Mouse (Mus musculus) midbrain, postnatal 0 days (tissue): Measurements from ENCODE around the gene Xpo5. TPM values are rescaled to one million over a fixed set of nuclear protein-coding genes. Genes with fewer than 3 reads are reported as not detected.
A peak's percentile ranks its signal among the peaks of the same experiment; 100 is the strongest.

ENCODE experiments used
- ATAC-seq: fragments of 200-750 bp; cut with Nextera tagmentation; 2 replicates; pipeline ENCODE4 v1.8.0; 2017; ENCODE audit warnings: moderate number of reproducible peaks, mild to moderate bottlenecking, moderate TSS enrichment, moderate library complexity; ENCODE audit not compliant: low FRiP score
- DNase-seq: peaks from one replicate; pipeline ENCODE4 v3.0.0-alpha.2; 2015; ENCODE audit warnings: low spot score
- H3K27ac ChIP-seq: fragments of 300-500 bp; sonication (generic); 2 replicates; pipeline ENCODE4 v1.5.1; 2014; ENCODE audit warnings: low read depth, mild to moderate bottlenecking, low read length, mixed read lengths
- H3K27me3 ChIP-seq: fragments of 300-500 bp; sonication (generic); 2 replicates; pipeline ENCODE4 v1.6.1; 2014; ENCODE audit warnings: low read length, control low read depth, mixed read lengths; ENCODE audit not compliant: insufficient read depth
- H3K36me3 ChIP-seq: fragments of 300-500 bp; sonication (generic); 2 replicates; pipeline ENCODE4 v1.6.1; 2014; ENCODE audit warnings: low read length, control low read depth, mixed read lengths; ENCODE audit not compliant: insufficient read depth
- H3K4me1 ChIP-seq: fragments of 300-500 bp; sonication (generic); 2 replicates; pipeline ENCODE4 v1.6.1; 2014; ENCODE audit warnings: mild to moderate bottlenecking, control low read depth, antibody characterized with exemption, low read length, mixed read lengths; ENCODE audit not compliant: insufficient read depth
- H3K4me2 ChIP-seq: fragments of 300-500 bp; sonication (generic); 2 replicates; pipeline ENCODE4 v1.6.1; 2014; ENCODE audit warnings: low read depth, mild to moderate bottlenecking, low read length, mixed read lengths; ENCODE audit not compliant: poor library complexity, severe bottlenecking
- H3K4me3 ChIP-seq: fragments of 300-500 bp; sonication (generic); 2 replicates; pipeline ENCODE4 v1.5.1; 2014; ENCODE audit warnings: low read depth, mild to moderate bottlenecking, low read length, moderate library complexity
- H3K9ac ChIP-seq: fragments of 300-500 bp; sonication (generic); replicated peaks from 2 replicates; pipeline ENCODE4 v1.6.1; 2014; ENCODE audit warnings: mild to moderate bottlenecking, low read length, moderate library complexity, mixed read lengths; ENCODE audit not compliant: poor library complexity, severe bottlenecking
- H3K9me3 ChIP-seq: fragments of 300-500 bp; sonication (generic); 2 replicates; pipeline ENCODE4 v1.6.1; 2016; ENCODE audit warnings: low read length, control low read depth
- CTCF ChIP-seq: IDR thresholded peaks from 2 replicates; pipeline ENCODE4 v1.5.1; 2016; ENCODE audit warnings: antibody characterized with exemption, mild to moderate bottlenecking
- WGBS: fragments of 180-500 bp; shearing (Covaris S2); extraction: QIAGEN DNeasy Blood & Tissue Kit; methylation state at CpG from one replicate; pipeline ENCODE4 v1.1.7; 2014; 5-methylcytosine and 5-hydroxymethylcytosine counted together
- polyA plus RNA-seq: library from polyadenylated mRNA; unstranded; fragments of >200 nt; fragmentation: Nextera tagmentation; extraction: Ambion mirVana; gene quantifications from 2 replicates; pipeline ENCODE4 v1.2.1, GENCODE M21; 2015
- total RNA-seq: library from RNA; depleted of rRNA; stranded (reverse); fragments of >200 nt; gene quantifications from 2 replicates; pipeline ENCODE4 v1.2.3, GENCODE M21; 2014

Gene Xpo5
- total and polyA plus RNA-seq, 2 experiments from 2014 or later: 23.6 to 56.7 TPM

- Histone ChIP-seq H3K4me2 (peak overlapping the region; percentile 84), H3K9ac (no peak overlapping the region), H3K9me3 (no peaks in the 10 kb centered on the region), H3K36me3 (peaks cover 38% of the 10 kb centered on the region), H3K4me3 (peak overlapping the region; percentile 87; the same call in 1 of the 2 replicates), H3K27ac (no peak overlapping the region), H3K4me1 (peaks cover 11% of the 10 kb centered on the region; the same call in 1 of the 2 replicates), H3K27me3 (no peaks in the 10 kb centered on the region)
- WGBS: 60% methylated on average over 14 of the region's 14 CpGs
- TF ChIP-seq CTCF: peak; percentile 66
- ATAC-seq (no peak), DNase-seq (peak; percentile 69)
These were observed 50.2 kb downstream of the Xpo5 start for GRCm38 (mm10) chr17:46252571-46253451.

DNA sequence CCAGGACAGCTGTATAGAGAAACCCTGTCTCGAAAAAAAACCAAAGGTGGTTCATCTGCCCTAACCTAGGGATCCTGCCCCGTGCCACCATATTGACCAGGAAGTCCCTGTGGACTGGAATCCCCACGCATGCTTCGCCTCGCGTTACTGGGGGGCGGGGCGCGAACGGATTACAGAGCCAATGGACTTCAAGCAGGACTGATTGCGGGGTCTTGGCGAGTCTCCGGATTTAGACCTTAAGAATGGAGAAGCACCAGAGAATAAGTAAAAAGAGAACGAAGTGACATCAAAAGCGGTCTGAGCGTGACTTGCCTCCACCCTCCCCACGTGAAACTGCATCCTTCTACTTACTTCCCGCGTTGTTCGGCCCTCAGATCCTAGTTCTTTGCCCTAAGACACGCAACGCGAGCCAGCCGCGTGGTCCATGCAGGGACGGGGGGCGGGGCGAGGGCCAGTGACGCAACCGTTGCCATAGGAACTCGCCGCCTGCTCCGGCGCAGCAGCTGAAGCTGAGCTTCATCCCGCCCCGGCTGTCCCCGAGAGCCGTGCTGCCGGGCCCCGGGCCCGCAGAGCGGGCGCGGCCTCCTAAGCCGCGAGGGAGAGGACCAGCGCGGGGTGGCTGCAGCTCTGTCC, 51.0 kb downstream of the Xpo5 start, which contains the start of gene Lrrc73:
TSS of gene Lrrc73 (plus strand) at position 80 of the 633 bp plus-strand sequence.
- peak; percentile 93 for DNase-seq
- Histone ChIP-seq H3K9me3 (no peaks in the 10 kb centered on the region), H3K4me1 (peaks cover 11% of the 10 kb centered on the region; the same call in 1 of the 2 replicates), H3K27me3 (no peaks in the 10 kb centered on the region), H3K4me3 (peak within 1 kb of the TSS; percentile 87), H3K36me3 (peaks cover 45% of the 10 kb centered on the region), H3K9ac (peak within 1 kb of the TSS; percentile 86), H3K27ac (peak within 1 kb of the TSS; percentile 78), H3K4me2 (peak within 1 kb of the TSS; percentile 84)
- TF ChIP-seq CTCF: no peak
- peak; percentile 85 for ATAC-seq
- 2% methylated on average over 42 of the region's 48 CpGs for WGBS

- no peaks in the 10 kb centered on the region for H3K9me3 ChIP-seq
- TF ChIP-seq CTCF: no peak
- peaks cover 50% of the 10 kb centered on the region for H3K36me3 ChIP-seq
- peak overlapping the region; percentile 78 for H3K27ac ChIP-seq
- WGBS: under 1% methylated on average over 46 of the region's 54 CpGs
- ATAC-seq: peak; percentile 29
- peak overlapping the region; percentile 84 for H3K4me2 ChIP-seq
- H3K4me1 ChIP-seq: peaks cover 11% of the 10 kb centered on the region; the same call in 1 of the 2 replicates
- no peaks in the 10 kb centered on the region for H3K27me3 ChIP-seq
- H3K4me3 ChIP-seq: peak overlapping the region; percentile 87
- DNase-seq: no peak
- H3K9ac ChIP-seq: peak overlapping the region; percentile 86
These were observed 51.5 kb downstream of the Xpo5 start for GRCm38 (mm10) chr17:46254106-46254505.

DNA sequence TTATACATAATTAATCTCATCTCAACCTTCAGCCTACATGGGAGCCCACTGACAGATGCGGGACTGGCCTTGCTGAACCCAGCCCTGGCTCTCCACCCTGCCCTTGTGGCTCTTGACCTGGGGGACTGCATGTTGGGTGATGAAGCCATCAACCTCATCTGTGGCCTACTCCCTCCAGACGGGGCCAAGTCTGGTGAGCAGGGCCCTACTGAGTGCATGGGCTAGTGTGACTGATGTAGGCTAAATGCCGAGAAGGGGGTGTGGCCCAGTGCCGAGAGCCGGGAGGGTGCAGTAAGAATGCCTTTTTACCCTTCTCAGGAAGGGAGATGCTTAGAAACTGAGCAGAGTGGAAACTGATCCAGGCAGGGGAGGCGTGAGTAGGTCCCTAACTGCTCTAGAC, 52.6 kb downstream of the Xpo5 start:
- peak overlapping the region; percentile 84 for H3K4me2 ChIP-seq
- peaks cover 11% of the 10 kb centered on the region; the same call in 1 of the 2 replicates for H3K4me1 ChIP-seq
- ATAC-seq: no peak
- peak overlapping the region; percentile 86 for H3K9ac ChIP-seq
- no peaks in the 10 kb centered on the region for H3K27me3 ChIP-seq
- DNase-seq: no peak
- H3K4me3 ChIP-seq: peak overlapping the region; percentile 87
- 26% methylated on average over 6 of the region's 6 CpGs for WGBS
- TF ChIP-seq CTCF: no peak
- H3K36me3 ChIP-seq: peaks cover 42% of the 10 kb centered on the region
- no peaks in the 10 kb centered on the region for H3K9me3 ChIP-seq
- no peak overlapping the region for H3K27ac ChIP-seq

DNA sequence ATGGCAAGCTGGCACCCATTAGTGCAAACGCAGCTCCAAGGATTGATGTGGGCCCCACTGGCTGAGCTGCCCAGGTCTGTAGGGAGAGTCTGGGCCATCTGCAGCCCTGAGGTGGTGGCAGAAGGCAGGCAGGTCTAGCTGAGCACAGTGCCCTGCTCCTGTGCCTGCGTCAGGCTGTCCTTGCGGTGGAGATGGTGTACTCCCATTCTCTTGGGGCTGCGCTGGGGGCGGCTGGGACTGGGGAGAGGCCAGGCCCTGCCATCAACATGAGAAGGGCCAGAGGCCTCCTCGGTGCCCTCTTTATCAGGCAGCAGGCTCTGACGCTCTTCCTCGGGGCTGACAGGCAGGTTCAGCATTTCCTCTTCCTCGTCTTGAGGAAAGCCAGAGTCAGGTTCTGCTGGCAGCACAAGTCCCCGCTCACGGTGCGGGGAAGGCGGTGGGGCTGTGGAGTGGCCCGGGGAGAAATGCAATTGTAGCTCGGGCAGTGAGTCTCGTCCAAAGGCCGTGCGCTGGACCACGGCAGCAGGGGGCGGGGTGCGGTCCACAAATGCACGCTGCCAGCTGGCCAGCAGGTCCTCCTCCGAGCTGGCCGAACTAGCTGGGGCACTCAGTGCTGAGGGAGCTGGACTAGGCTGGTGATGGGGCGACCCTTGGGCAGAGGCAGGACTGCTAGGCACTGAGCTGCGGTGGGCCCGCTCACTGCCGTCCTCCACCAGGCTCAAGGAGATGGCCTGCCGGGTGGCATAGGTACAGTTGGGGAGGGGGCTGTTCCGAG, 55.9 kb downstream of the Xpo5 start:
- Histone ChIP-seq H3K4me2 (no peak overlapping the region), H3K4me3 (no peak overlapping the region), H3K36me3 (peaks cover 37% of the 10 kb centered on the region), H3K9me3 (no peaks in the 10 kb centered on the region), H3K27me3 (no peaks in the 10 kb centered on the region), H3K9ac (no peak overlapping the region), H3K4me1 (peaks cover 6% of the 10 kb centered on the region; the same call in 1 of the 2 replicates), H3K27ac (no peak overlapping the region)
- WGBS: 77% methylated on average over 30 of the region's 30 CpGs
- DNase-seq (no peak), ATAC-seq (no peak)
- no peak for TF ChIP-seq CTCF
